Mouse (Mus musculus) hindbrain, embryonic 12.5 days (tissue): ENCODE results near the gene Atad5. TPM values are rescaled to one million over a fixed set of nuclear protein-coding genes. Genes with fewer than 3 reads are reported as not detected.
A peak's percentile ranks its signal among the peaks of the same experiment; 100 is the strongest.
"Not testable (repeated sequence)": the region's sequence is repeated elsewhere in the genome, so short reads cannot be mapped to it uniquely, and the experiment has no call there.

Source experiments
- ATAC-seq: fragments of 200-750 bp; cut with Nextera tagmentation; 2 replicates; pipeline ENCODE4 v1.8.0; 2017; ENCODE audit warnings: moderate TSS enrichment; ENCODE audit not compliant: low FRiP score
- H3K27ac ChIP-seq: fragments of 300-500 bp; sonication (generic); 2 replicates; pipeline ENCODE4 v1.5.1; 2016; ENCODE audit warnings: mild to moderate bottlenecking
- H3K27me3 ChIP-seq: fragments of 300-500 bp; sonication (generic); 2 replicates; pipeline ENCODE4 v1.6.1; 2016; ENCODE audit warnings: mild to moderate bottlenecking
- H3K36me3 ChIP-seq: fragments of 300-500 bp; sonication (generic); 2 replicates; pipeline ENCODE4 v1.6.1; 2016; ENCODE audit warnings: mild to moderate bottlenecking
- H3K4me1 ChIP-seq: fragments of 300-500 bp; sonication (generic); 2 replicates; pipeline ENCODE4 v1.6.1; 2016
- H3K4me2 ChIP-seq: fragments of 300-500 bp; sonication (generic); replicated peaks from 2 replicates; pipeline ENCODE4 v1.6.1; 2016; ENCODE audit warnings: mild to moderate bottlenecking
- H3K4me3 ChIP-seq: fragments of 300-500 bp; sonication (generic); 2 replicates; pipeline ENCODE4 v1.5.1; 2016; ENCODE audit warnings: mild to moderate bottlenecking
- H3K9ac ChIP-seq: fragments of 300-500 bp; sonication (generic); 2 replicates; pipeline ENCODE4 v1.6.1; 2016; ENCODE audit warnings: mild to moderate bottlenecking, moderate library complexity
- H3K9me3 ChIP-seq: fragments of 300-500 bp; sonication (generic); replicated peaks from 2 replicates; pipeline ENCODE4 v1.6.1; 2016; ENCODE audit warnings: mild to moderate bottlenecking
- WGBS: fragments of 180-500 bp; shearing (Covaris S2); methylation state at CpG from one replicate; pipeline ENCODE4 v1.1.7; 2016; 5-methylcytosine and 5-hydroxymethylcytosine counted together
- polyA plus RNA-seq: library from polyadenylated mRNA; unstranded; fragments of >200 nt; fragmentation: Nextera tagmentation; extraction: Ambion mirVana; gene quantifications from 2 replicates; pipeline ENCODE4 v1.2.1, GENCODE M21; 2016

Gene Atad5
- polyA plus RNA-seq = 11.1 and 11.7 TPM in 2 replicates

- peak; percentile 72 for ATAC-seq
- Histone ChIP-seq H3K9ac (peak within 1 kb of the TSS; percentile 79), H3K9me3 (no peaks in the 10 kb centered on the region), H3K36me3 (no peaks in the 10 kb centered on the region), H3K27ac (no peak within 1 kb of the TSS), H3K4me1 (peaks cover 9% of the 10 kb centered on the region), H3K4me3 (peak within 1 kb of the TSS; percentile 74), H3K27me3 (no peaks in the 10 kb centered on the region), H3K4me2 (peak within 1 kb of the TSS; percentile 84)
- WGBS = 5% methylated on average over 57 of the region's 57 CpGs
These were observed at the start of gene Atad5 for GRCm38 (mm10) chr11:80088917-80089816. TSS of gene Atad5 (plus strand) at chr11:80089400.

DNA sequence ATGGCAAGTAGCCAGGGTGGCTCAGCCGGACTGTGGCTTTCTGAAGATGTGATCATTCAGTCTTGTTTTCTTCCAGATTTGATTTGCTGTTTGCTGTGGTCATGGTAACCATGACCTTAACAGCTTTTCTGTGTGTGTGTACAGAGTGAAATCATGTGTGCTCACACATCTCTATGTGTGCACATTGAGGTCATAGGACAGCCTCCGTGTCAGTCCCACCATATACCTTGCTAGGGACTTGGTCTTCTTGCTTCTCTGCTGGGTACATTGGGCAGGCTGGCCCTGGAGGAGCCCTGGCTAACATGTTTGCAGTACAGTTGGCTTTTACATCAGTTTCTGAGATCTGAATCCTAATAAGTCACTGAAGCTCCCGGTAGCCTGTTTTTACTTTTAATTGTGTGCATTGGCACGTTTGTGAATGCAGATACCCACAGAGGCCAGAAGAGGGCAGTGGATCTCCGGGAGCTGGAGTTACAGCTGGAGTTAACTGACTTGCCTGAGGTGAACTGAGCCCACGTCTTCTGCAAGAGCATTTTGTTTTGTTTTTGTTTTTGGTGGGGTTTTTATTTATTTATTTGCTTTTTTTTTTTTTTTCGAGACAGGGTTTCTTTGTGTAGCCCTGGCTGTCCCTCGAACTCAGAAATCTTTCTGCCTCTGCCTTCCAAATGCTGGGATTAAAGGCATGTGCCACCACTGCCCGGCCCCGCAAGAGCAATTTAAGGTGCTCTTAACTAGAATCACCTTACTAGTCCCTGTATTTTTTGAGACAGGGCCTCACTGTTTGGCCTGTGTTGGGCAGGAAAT is 46.4 kb upstream of the Atad5 start:
- H3K27ac ChIP-seq = no peak overlapping the region
- H3K9me3 ChIP-seq = no peaks in the 10 kb centered on the region
- no peak overlapping the region for H3K9ac ChIP-seq
- H3K27me3 ChIP-seq = no peaks in the 10 kb centered on the region
- WGBS = 58% methylated on average over 10 of the region's 10 CpGs
- no peak for ATAC-seq
- no peak overlapping the region for H3K4me3 ChIP-seq
- H3K4me1 ChIP-seq = no peaks in the 10 kb centered on the region
- H3K4me2 ChIP-seq = no peak overlapping the region
- H3K36me3 ChIP-seq = peaks cover 10% of the 10 kb centered on the region

- Histone ChIP-seq H3K36me3 (peaks cover 14% of the 10 kb centered on the region), H3K9ac (no peak overlapping the region), H3K4me2 (no peak overlapping the region), H3K27ac (no peak overlapping the region), H3K27me3 (no peaks in the 10 kb centered on the region), H3K9me3 (no peaks in the 10 kb centered on the region), H3K4me1 (no peaks in the 10 kb centered on the region), H3K4me3 (no peak overlapping the region)
- 83% methylated on average over 8 of the region's 8 CpGs for WGBS
- no peak for ATAC-seq
These were observed 45.8 kb upstream of the Atad5 start for GRCm38 (mm10) chr11:80043419-80043817.

- Histone ChIP-seq H3K9ac (no peak overlapping the region), H3K27ac (no peak overlapping the region), H3K9me3 (no peaks in the 10 kb centered on the region), H3K4me1 (no peaks in the 10 kb centered on the region), H3K36me3 (peaks cover 16% of the 10 kb centered on the region), H3K4me2 (no peak overlapping the region), H3K27me3 (no peaks in the 10 kb centered on the region), H3K4me3 (no peak overlapping the region)
- ATAC-seq = no peak
- 81% methylated on average over 7 of the region's 7 CpGs for WGBS
These were observed 42.3 kb upstream of the Atad5 start for GRCm38 (mm10) chr11:80046856-80047255.

DNA sequence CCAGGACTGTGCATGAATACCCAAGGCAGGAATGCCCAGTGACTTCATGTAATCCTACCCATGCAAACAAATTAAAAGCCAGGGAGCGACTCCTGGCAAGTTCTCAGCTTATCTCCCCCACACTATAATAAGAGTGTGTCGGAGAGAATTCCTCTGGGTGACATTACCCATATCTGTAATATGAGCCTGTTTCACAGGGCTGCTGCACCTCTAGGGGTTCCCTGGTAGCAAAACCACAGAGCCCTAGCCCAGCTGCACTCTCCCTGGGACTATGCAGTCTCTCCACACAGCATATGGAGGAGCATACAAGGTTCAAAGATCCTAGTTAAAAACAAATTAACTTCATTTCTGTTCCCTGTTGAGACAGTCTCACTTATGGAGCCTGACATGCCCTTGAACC is 39.1 kb upstream of the Atad5 start:
- no peaks in the 10 kb centered on the region for H3K4me1 ChIP-seq
- peaks cover 22% of the 10 kb centered on the region for H3K36me3 ChIP-seq

DNA sequence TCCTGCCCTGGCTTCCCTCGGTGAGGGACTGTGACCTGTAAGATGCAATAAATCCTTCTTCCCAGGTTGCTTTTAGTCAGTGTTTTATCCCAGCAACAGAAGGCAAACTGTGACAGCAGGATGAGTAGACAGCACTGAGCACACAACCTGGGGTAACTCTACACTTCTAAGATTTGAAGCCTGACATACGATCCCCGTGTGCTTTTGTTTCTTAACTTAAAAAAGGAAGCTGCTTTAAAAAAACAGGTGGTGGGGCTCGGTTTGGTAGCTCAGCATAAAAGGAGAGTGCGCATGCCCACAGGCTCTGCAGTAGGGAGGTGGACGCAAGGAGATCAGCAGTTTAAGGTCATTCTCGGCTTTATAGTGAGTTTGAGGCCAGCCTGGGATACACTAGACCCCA is 36.7 kb upstream of the Atad5 start:
- H3K36me3 ChIP-seq = peaks cover 30% of the 10 kb centered on the region
- no peak overlapping the region for H3K27ac ChIP-seq
- H3K9me3 ChIP-seq = no peaks in the 10 kb centered on the region
- 78% methylated on average over 7 of the region's 7 CpGs for WGBS
- H3K4me1 ChIP-seq = no peaks in the 10 kb centered on the region
- ATAC-seq = no peak
- H3K27me3 ChIP-seq = no peaks in the 10 kb centered on the region
- H3K4me2 ChIP-seq = no peak overlapping the region
- H3K9ac ChIP-seq = no peak overlapping the region
- no peak overlapping the region for H3K4me3 ChIP-seq

More for the DNA sequence above, 39.1 kb upstream of the Atad5 start:
- H3K27ac ChIP-seq = no peak overlapping the region
- WGBS = 62% methylated on average over 2 of the region's 2 CpGs
- H3K4me2 ChIP-seq = no peak overlapping the region
- H3K4me3 ChIP-seq = no peak overlapping the region
- H3K9ac ChIP-seq = no peak overlapping the region
- no peaks in the 10 kb centered on the region for H3K27me3 ChIP-seq
- ATAC-seq = no peak
- H3K9me3 ChIP-seq = no peaks in the 10 kb centered on the region

DNA sequence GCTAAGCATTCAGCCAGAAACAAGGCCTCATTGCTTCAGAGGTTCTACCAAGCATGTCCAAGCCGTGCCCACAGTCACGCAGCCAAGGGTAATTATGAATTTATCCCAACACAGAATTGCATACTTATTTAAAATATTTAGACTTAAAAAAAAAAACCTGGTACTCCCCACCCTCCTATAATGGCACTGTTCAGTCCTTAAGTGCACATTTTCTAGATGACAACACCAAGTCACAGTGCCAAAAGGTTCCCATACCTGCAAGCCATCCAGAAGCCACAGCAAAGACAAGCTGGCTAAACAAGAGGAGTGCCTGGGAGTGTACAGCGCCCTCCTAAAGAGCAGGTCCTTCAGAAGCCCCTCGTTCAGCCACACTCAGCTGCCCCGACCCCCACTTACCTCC is 36.0 kb upstream of the Atad5 start:
- H3K9me3 ChIP-seq = no peaks in the 10 kb centered on the region
- WGBS = 85% methylated on average over 5 of the region's 5 CpGs
- no peak overlapping the region for H3K4me3 ChIP-seq
- no peaks in the 10 kb centered on the region for H3K4me1 ChIP-seq
- no peak overlapping the region for H3K27ac ChIP-seq
- no peak for ATAC-seq
- no peak overlapping the region for H3K4me2 ChIP-seq
- H3K36me3 ChIP-seq = peaks cover 31% of the 10 kb centered on the region
- H3K27me3 ChIP-seq = no peaks in the 10 kb centered on the region
- H3K9ac ChIP-seq = no peak overlapping the region

DNA sequence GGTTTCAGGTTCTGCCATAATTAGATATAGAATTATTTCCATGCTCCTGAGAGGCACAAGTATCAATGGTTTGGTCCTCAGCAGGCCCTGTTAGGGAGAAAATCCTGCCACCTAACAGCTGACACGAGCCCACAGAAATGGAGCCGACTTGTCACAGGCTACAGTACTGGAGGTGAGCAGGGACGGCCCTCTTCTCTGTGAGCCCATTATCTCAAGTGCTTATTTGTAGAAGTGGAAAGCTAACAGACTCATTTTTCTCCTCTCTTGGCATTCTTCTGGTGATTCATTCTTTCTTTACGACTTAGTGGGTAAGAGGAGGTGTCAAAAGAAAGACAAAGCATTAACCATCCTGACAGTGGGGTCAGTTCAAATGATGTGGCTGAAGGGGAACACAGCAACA is 34.5 kb upstream of the Atad5 start:
- Histone ChIP-seq H3K4me3 (no peak overlapping the region), H3K36me3 (peaks cover 37% of the 10 kb centered on the region), H3K4me2 (no peak overlapping the region), H3K27me3 (no peaks in the 10 kb centered on the region), H3K9ac (no peak overlapping the region), H3K4me1 (no peaks in the 10 kb centered on the region), H3K27ac (no peak overlapping the region), H3K9me3 (no peaks in the 10 kb centered on the region)
- ATAC-seq = no peak
- 87% methylated on average over 4 of the region's 4 CpGs for WGBS

DNA sequence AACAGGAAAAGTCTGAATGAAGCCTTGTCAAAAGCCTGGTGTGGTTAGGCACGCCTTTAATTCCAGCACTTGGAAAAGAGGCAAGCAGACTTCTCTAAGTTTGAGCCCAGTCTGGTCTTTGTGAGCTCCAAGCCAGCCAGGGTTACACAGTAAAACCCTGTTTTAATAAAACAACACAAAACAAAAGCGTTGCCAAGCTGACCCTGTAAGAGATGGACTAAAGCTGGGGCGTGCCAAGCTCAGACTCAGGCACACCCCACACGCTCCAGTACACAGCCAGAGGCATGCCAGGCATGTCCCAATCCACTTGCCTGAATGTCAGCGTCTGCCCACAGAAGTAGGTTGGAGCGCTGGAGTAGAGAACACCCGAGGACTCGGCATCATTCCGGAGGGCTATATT is 33.1 kb upstream of the Atad5 start:
- Histone ChIP-seq H3K27me3 (no peaks in the 10 kb centered on the region), H3K27ac (no peak overlapping the region), H3K9ac (no peak overlapping the region), H3K4me3 (no peak overlapping the region), H3K36me3 (peaks cover 41% of the 10 kb centered on the region), H3K9me3 (no peaks in the 10 kb centered on the region), H3K4me1 (no peaks in the 10 kb centered on the region), H3K4me2 (no peak overlapping the region)
- no peak for ATAC-seq
- WGBS = 93% methylated on average over 9 of the region's 9 CpGs

DNA sequence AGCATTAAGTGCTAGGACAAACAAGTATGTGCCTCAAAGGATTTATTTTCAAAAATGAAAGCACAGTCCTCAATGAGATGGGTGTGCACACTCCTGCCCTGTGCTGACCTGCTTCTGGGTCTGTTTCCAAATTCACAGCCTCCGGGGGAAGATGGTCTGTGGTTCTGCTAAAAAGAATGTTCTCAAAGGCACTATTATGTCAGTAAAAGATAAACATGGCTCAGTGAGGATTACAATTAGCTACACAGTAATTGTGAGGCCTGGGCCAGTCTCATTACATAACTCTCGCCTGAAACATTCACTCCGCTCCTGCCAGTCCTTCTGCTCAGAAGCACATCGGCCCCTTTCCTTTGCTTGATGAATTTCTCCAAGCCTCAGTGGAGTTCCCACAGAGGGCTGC is 27.0 kb upstream of the Atad5 start:
- no peaks in the 10 kb centered on the region for H3K4me1 ChIP-seq
- no peak overlapping the region for H3K9ac ChIP-seq
- H3K9me3 ChIP-seq = no peaks in the 10 kb centered on the region
- H3K4me2 ChIP-seq = no peak overlapping the region
- no peak for ATAC-seq
- no peak overlapping the region for H3K27ac ChIP-seq
- H3K27me3 ChIP-seq = no peaks in the 10 kb centered on the region
- WGBS = 79% methylated on average over 4 of the region's 4 CpGs
- H3K4me3 ChIP-seq = no peak overlapping the region
- H3K36me3 ChIP-seq = peaks cover 25% of the 10 kb centered on the region

DNA sequence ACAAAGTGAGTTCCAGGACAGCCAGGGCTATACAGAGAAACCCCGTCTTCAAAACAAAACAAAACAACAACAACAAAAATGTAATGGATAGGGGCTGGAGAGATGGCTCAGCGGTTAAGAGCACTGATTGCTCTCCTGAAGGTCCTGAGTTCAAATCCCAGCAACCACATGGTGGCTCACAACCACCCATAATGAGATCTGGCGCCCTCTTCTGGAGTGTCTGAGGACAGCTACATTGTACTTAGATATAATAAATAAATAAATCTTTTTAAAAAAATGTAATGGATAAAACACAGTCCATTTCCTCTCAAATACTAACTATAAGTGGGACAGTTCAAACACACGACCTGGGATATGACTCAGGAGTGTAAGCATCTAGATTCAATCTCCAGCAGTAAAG is 22.8 kb upstream of the Atad5 start:
- not testable (repeated sequence) for H3K4me1 ChIP-seq, H3K27ac ChIP-seq, H3K36me3 ChIP-seq, H3K4me2 ChIP-seq, H3K27me3 ChIP-seq, H3K4me3 ChIP-seq, H3K9ac ChIP-seq, H3K9me3 ChIP-seq, ATAC-seq
- 88% methylated on average over 4 of the region's 4 CpGs for WGBS

- Histone ChIP-seq H3K9me3 (no peaks in the 10 kb centered on the region), H3K27me3 (no peaks in the 10 kb centered on the region), H3K4me1 (no peaks in the 10 kb centered on the region), H3K4me2 (no peak overlapping the region), H3K36me3 (no peaks in the 10 kb centered on the region), H3K27ac (no peak overlapping the region), H3K9ac (no peak overlapping the region), H3K4me3 (no peak overlapping the region)
- ATAC-seq = no peak
- WGBS = 83% methylated on average over 5 of the region's 5 CpGs
These were observed 21.6 kb upstream of the Atad5 start for GRCm38 (mm10) chr11:80067558-80067957.
